Mouse (Mus musculus) megakaryocyte, embryonic 14.5 days (primary cell): Measurements from ENCODE around the gene Calcb.

Experiments
- FLI1 ChIP-seq: IDR thresholded peaks from 2 replicates; pipeline ENCODE4 v1.6.1; 2012; ENCODE audit warnings: low read length, inconsistent platforms, mixed read lengths
- GATA1 ChIP-seq: IDR thresholded peaks from 3 replicates; pipeline ENCODE4 v1.6.1; 2012; ENCODE audit warnings: mixed read lengths, low read length, inconsistent platforms, borderline replicate concordance

DNA sequence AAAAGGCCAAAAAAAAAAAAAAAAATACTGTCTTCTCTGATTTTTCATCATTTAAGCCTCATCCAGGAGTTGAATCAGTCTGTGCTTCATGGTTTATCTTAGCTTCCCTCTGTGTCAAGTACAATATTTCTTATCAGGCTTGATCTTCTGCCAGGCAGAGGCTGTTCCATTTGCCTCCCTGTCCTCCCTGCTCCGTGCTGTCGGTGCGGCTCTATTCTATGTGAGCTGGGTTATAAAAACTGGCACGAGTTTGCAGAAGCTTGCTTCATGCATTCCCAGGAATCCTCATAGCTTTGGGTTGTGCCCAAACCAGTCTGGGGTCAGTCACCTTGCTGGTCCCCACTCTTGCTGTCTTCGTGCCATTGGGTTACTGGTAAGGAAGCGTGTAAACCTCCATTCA lies 12.7 kb downstream of the Calcb start:
- no peak for TF ChIP-seq GATA1
- TF ChIP-seq FLI1 = no peak
